Mouse (Mus musculus) gastrocnemius, postnatal 10 days (tissue): ENCODE measurements around the gene 4930412O13Rik. TPM values are rescaled to one million over a fixed set of nuclear protein-coding genes. Genes with fewer than 3 reads are reported as not detected.

ENCODE experiments used
- DNase-seq: peaks from one replicate; pipeline ENCODE4 v3.0.0; 2021; ENCODE audit warnings: mixed read lengths
- long read RNA-seq, 2 experiments: library from polyadenylated mRNA; stranded (forward); transcript quantifications; one replicate each; pipeline ENCODE4 v2.0.0; 2021
- total RNA-seq, 2 experiments: library from RNA; stranded (reverse); gene quantifications; 2 replicates each; pipeline ENCODE4 v1.2.3; 2021

The 4930412O13Rik gene
- not detected for total RNA-seq
- long read RNA-seq, experiment 1 = 0 reads
- long read RNA-seq, experiment 2 = 0 reads

DNA sequence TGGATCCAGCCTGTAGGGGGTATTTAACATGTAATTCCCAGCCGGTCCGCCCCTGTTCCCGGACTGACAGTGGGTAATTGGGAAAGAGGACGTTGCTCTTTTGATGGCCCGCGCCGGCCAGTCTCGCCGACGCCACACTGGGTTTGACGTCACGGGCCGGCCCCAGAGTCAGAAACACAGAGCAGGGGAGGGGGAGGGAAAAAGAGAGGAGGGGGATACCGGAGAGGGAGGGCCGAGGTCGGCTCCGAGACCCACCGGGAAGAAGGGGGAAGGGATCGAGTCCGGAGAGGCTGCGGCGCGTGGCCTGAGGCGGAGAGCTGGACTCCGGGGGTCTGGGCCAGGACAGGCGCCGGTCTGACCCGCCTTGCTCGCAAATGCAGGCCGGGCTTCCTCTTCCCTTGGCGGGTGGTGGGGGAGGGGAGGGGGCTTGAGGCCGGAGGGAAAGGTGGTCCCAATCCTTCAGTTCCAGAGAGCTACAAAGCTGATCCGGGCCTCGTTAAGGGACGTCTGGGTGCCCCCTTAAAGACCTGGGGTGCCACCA is at the start of gene 4930412O13Rik:
Gene 4930412O13Rik, plus strand, starts transcription at position 202 of the 541 bp plus-strand sequence.
- peak; percentile 22 for DNase-seq

DNA sequence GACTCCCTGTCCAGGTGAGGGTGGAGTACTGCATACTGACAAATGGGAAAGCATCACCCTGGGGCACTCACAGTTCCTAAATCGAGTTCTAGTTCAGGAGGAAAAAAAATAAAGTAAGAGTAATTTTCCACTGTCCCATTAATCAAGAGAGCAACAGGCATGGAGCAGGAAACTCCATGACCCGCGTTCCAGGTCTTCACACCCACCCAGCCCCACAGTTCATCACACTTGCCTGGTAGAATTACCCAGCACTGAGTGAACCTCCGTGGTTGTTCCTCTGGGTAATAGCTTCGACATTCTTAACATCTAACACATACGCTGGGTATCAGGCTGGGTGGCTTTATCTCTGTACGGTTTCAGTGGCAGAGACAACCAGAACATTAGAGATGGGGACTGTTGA is 47.3 kb upstream of the 4930412O13Rik start:
- no peak for DNase-seq

GRCm38 (mm10) chr2:9835195-9835594 is 45.9 kb upstream of the 4930412O13Rik start:
- DNase-seq = no peak

DNA sequence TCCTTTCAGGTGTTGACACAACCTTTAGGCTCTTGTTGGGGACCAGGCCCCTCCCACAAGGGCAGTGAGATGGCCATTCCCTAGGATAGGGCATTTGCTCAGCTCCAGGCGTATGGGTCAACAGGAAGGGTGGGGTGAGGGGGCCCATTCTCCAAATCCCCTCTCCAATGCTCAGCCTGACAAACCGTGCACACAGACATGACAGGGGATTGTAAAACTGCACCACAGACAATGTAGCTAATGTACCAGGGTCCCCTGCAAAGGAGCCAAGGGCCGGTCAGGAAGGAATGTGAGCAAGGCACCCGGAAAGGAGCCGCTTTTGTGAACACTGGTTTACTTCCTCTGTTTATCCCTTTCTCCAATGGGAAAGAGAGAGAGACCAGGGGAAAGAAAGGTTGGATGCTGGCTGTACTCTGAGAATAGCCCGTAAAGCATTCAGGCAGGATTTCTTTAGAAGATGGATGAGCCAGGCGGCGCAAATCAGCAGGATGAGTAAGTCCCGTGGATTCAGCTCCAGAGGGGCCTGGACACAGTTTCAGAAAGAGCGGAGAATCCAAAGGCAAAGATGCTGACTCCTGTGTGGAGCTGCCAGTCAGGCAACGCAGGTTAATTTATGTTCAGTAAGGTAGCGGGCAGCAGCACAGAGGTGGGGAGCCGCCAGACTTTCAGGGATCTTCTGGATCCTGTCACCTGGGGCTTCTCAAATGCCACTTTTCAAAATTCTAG is 28.0 kb upstream of the 4930412O13Rik start:
- DNase-seq = no peak

GRCm38 (mm10) chr2:9855861-9856260 is 25.2 kb upstream of the 4930412O13Rik start:
- no peak for DNase-seq

DNA sequence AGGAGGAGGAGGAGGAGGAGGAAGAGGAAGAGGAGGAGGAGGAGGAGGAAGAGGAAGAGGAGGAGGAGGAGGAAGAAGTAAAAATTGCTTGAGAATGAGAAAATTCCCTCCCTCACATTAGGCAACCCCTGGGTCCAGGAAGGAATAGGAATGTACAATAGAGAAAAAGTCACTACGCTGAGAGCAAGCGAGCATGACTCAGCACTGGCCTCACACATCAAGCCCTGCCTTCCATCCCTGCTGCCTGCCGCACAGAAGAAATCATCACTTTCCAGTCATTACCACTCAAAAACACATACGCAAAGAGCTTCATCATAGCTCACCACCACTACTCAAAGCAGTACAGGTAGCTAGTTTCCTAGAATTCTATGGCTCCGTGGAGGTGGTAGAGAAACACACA is 20.4 kb upstream of the 4930412O13Rik start:
- DNase-seq = no peak

GRCm38 (mm10) chr2:9867092-9867825 is 13.8 kb upstream of the 4930412O13Rik start:
- no peak for DNase-seq

GRCm38 (mm10) chr2:9871141-9871716 is 9.8 kb upstream of the 4930412O13Rik start:
- DNase-seq = no peak

DNA sequence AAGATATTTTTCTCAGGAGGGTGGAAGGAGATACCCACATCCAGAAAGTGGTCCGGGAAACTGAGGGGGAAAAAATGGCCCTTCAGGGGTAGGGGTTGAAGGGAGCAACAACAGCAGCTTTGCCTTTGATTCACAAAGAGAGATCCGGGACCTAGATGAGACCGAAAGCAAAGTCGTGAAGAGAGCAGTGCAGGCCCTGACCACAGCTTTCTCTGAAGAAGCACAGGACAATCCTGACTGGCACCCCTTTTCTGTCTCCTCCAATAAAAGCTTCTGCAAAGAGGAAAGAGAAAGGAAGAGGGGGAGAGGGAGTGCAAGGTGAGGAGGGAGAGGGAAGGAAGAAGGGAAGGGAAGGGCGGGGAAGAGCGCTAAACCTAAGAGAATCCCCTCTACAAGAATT is 9.3 kb upstream of the 4930412O13Rik start:
- DNase-seq = no peak

GRCm38 (mm10) chr2:9872682-9873081 is 8.4 kb upstream of the 4930412O13Rik start:
- no peak for DNase-seq

DNA sequence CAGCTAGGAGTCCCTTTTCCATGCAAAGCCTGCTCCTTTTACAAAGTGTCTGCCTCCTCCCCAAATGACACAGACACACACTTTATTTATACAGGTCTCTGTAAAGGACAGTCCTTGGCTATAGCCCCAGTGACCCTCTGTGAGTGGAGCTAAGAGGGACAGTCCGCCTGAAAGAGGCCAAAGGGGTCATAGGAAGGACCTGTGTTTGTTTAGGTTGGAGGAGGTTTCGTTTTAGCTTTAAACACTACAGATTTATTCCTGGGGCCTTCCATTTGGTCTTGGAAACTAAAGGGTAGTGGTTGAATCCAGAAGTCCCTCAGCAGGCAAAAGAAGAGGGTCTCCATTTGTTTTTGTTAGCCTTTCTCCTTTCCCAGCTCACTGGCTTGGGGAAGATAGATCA is 7.3 kb upstream of the 4930412O13Rik start:
- no peak for DNase-seq

- no peak for DNase-seq
These were observed 6.4 kb upstream of the 4930412O13Rik start for GRCm38 (mm10) chr2:9874467-9875219.

GRCm38 (mm10) chr2:9875220-9875619 is 5.8 kb upstream of the 4930412O13Rik start:
- DNase-seq = no peak

GRCm38 (mm10) chr2:9875676-9876357 is 5.2 kb upstream of the 4930412O13Rik start:
- no peak for DNase-seq

DNA sequence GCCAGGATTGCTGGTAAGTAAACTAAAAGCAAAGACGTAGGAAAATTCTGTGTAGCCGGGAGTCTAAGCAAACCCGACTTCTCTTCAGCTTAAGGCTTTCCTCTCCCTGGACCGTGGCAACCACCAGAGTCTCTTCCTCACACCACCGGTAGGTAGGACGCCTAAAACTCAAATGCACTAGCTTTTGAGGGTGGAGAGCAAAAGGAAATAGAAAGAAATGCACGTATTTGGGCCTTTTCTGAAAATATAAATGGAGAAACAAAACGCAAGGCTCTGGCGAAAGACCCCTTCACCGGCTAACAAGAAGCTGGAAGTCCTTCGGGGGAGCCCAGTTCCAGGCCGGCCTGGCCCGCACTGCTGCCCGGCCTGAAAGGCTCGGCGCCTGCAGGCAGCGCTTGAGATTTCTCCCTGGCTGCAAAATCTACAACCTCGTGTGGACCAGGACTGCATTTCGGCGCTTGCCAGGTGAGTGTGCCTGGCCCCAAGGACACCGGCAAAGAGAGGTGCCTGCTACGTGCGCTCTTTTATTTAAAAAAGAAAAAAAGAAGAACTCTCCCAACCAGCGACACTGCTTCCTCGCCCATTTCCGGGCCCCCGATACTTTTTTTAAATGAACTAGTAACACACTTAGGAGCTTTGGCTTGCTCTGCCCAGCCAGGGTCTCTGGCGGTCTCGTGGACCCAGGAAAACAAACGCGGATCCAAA is 4.3 kb upstream of the 4930412O13Rik start:
- DNase-seq = no peak

GRCm38 (mm10) chr2:9877326-9877690 is 3.7 kb upstream of the 4930412O13Rik start:
- peak; percentile 17 for DNase-seq

DNA sequence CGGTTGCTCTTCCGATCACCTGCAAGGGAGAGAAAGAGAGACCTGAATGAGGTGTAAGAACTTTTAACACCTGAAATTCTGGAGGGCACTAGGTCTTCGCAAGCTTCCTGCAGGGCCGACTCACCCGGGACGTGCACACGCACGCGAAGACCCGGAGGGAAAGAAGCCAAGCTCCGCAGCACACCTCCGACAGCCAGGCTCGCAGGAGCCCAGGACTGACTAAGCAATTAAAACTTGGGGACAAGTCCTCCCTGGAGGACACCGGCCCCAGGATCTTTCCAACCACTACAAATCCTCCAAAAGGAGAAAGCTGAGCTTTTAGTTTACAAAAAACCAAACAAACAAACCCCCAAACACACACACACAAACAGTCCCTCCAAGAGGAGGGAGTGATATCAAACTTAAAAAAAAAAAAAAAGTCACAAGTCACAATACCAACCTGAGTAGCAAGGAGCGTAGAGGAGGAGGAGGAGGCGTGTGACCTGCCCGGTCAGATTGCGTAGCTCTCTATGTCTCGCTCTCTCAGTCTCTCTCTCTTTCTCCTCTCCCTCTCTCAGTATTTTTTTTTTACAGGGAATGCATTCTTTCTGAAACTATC is 3.0 kb upstream of the 4930412O13Rik start:
- DNase-seq = no peak

DNA sequence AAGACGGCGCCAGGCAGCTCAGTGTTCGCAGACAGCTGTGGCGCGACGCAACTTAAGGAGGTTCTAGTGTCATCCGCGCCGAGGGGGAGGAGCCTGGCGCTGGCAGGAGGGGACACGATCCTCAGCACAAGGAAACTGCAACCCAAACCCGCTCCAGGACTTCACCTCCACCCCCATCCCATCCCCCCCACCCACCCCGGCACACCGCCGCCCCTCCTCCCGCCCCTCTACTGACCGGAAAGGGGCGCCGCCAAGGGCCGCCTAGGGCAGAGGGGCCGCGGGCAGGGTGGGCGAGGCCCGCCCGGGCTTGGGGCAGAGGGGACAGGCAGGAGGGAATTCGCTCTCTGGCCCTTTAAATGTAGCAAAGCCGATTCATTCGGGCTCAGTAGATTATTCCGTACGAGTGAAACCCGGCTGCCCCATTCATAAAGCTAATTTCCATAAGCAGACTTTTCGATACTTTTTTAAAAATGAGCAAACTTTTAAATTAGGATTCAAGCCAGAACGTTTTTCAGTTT is 2.4 kb upstream of the 4930412O13Rik start:
- DNase-seq = no peak

DNA sequence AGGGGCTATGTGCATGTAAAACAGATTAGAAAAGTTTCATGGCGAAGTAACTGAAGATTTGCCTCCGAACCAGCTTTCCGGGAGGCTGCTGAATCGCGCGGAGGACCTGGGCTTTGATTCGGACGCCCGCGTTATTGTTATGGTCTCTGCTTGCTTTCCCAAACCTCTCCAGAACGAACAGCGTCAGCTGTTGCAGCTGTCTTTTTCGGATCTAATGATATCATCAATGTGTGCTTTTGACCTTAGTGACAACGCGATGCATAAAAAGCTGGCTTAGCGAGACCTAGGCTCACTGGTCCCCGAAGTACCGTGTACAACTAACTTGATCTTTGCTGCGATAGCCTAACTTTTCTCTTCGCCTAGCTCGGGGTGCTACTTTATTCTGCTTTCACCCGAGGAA is 2.0 kb upstream of the 4930412O13Rik start:
- DNase-seq = no peak

DNA sequence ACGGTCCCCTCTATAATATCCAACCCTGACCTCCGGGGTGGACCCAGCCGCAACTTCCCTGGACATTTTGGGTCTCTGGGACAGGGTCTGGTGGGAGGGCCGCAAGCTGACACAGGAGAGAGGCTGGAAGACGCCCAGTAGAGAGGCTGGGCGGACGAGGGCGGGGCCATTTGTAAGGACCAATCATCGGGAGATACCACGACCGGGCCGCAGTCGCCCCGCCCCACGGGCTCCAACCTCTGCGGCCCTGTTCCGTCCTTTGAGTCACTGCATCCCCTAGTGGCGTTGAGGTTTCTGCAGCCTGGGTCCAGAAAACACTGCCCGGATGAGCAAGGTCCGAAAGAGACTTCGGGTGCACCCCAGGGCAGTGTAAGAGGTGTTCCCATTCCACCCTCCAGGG is 1.6 kb upstream of the 4930412O13Rik start:
- peak; percentile 87 for DNase-seq
